Mouse (Mus musculus) lung, adult 2 months (tissue): ENCODE measurements at regions not wholly inside any gene's neighbourhood (a gene's known extent, or its start where the extent isn't known, plus 50 kb on each side); places are given as distances from the start of the nearest gene placed in this dataset.

ENCODE experiments used
- CTCF ChIP-seq: fragments of 200-500 bp; IDR thresholded peaks from 2 replicates; pipeline ENCODE4 v1.5.1; 2011; ENCODE audit warnings: mild to moderate bottlenecking, low read length, control low read depth; ENCODE audit not compliant: insufficient read depth
- POLR2A ChIP-seq: fragments of 200-500 bp; IDR thresholded peaks from 2 replicates; pipeline ENCODE4 v1.6.1; 2011; ENCODE audit warnings: low read depth, mild to moderate bottlenecking, control low read depth, low read length, borderline replicate concordance; ENCODE audit errors: extremely low read depth

DNA sequence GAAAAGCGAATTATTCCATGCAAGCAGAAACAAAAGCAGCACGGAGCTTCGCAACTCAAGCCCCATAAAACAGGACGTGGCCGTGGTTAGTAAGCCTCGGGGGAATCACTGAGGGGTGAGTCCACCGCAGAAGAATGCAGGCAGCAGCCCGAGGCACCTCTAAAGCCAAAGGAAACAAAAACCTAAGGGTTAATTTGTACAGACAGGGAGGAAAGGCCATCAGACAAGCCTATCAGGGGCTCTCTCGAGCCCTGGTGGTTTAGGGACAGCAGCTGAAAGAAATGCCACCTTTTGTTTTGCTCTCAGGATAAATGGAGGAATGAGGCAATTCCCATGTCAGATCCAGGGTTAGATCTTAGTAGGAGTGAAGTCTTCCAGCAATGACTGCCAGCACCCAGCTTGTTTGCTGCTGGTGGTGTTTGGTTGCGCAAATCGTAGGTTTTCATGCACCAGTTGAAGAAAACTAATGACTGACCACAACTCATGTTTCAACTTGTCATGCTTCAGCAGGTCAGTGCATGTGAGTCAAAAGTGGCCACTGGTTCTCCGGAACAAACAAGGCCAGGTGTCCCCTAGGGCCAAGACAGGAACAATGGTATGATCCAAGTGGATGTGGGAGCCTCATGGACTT is 173.9 kb upstream of the Dapk1 start:
- no peak for TF ChIP-seq CTCF
- no peak for TF ChIP-seq POLR2A
